Comparison of ENCODE assay signal across 9 mouse cellular contexts in genomic region chr9:120202683-120203082, GRCm38 (mm10). TPM values are rescaled to one million over a fixed set of nuclear protein-coding genes. Genes with fewer than 3 reads are reported as not detected.
A peak's percentile ranks its signal among the peaks of the same experiment; 100 is the strongest.
DNase-seq lines count a peak whose midpoint lies in the region; ATAC-seq lines count a peak whose summit lies in the region.
"Had no signal": no experiment of that assay in that cellular context is flagged by ENCODE, and none has a peak within 500 bp of the region (broad histone marks: within the 10 kb centered on the region; RNA-seq: fewer than 3 reads in every experiment).

No protein-coding gene starts in this region.

- H3K4me2 ChIP-seq in embryonic facial prominence, embryonic 11.5 days (ENCODE audit: low read depth, low read length), result no peak overlapping the region
- H3K4me2 ChIP-seq: neural tube, embryonic 12.5 days had no signal

- no peaks in the 10 kb centered on the region for H3K4me1 ChIP-seq in embryonic facial prominence, embryonic 11.5 days (ENCODE audit: control insufficient read depth, insufficient read depth, low read length)
- H3K4me1 ChIP-seq: neural tube, embryonic 12.5 days had no signal

- intact Hi-C loops in heart, postnatal 10 days (cut with DNase I), result no loop called here

- DNase-seq in CD4-positive, CD25-positive, alpha-beta regulatory T cell, adult 2 months (ENCODE audit: low read depth, low spot score), result peak; percentile 13
- DNase-seq in layer of hippocampus, adult 11-12 months (ENCODE audit: low spot score), result peak; percentile 50
- no peak for DNase-seq in layer of hippocampus, adult 8-10 months (ENCODE audit: low spot score in 2 of 2)
- DNase-seq in ES-CJ7 (ENCODE audit: low read depth, low spot score), result peak; percentile 30
- peak; percentile 9 for DNase-seq in embryonic facial prominence, embryonic 11.5 days (ENCODE audit: low spot score)
- DNase-seq in heart, postnatal 10 days, result no peak

- no peak overlapping the region for H3K27ac ChIP-seq in embryonic facial prominence, embryonic 11.5 days (replicated peaks; ENCODE audit: low read depth, low read length)
- H3K27ac ChIP-seq: neural tube, embryonic 12.5 days had no signal

- H3K36me3 ChIP-seq in embryonic facial prominence, embryonic 11.5 days (replicated peaks; ENCODE audit: control insufficient read depth, insufficient read depth, low read depth, low read length), result no peaks in the 10 kb centered on the region
- H3K36me3 ChIP-seq: neural tube, embryonic 12.5 days had no signal

- ATAC-seq in CD4-positive, CD25-positive, alpha-beta regulatory T cell, adult 4 months, result no peak
- no peak for ATAC-seq in embryonic facial prominence, embryonic 11.5 days (replicated peaks; ENCODE audit: insufficient number of reproducible peaks, low FRiP score, low TSS enrichment, low read depth)
- no peak for ATAC-seq in granulocyte monocyte progenitor cell, adult 5-6 weeks (replicated peaks; ENCODE audit: poor library complexity, severe bottlenecking)

- 31% methylated on average over 12 of the region's 12 CpGs for WGBS in embryonic facial prominence, embryonic 11.5 days

- H3K9me3 ChIP-seq in embryonic facial prominence, embryonic 11.5 days (replicated peaks; ENCODE audit: control insufficient read depth, low read length), result no peaks in the 10 kb centered on the region
- H3K9me3 ChIP-seq: neural tube, embryonic 12.5 days had no signal

- no peaks in the 10 kb centered on the region; the same call in 1 of the 2 replicates for H3K27me3 ChIP-seq in embryonic facial prominence, embryonic 11.5 days (ENCODE audit: control insufficient read depth, insufficient read depth, low read length)
- H3K27me3 ChIP-seq: neural tube, embryonic 12.5 days had no signal

- no peak overlapping the region for H3K4me3 ChIP-seq in embryonic facial prominence, embryonic 11.5 days (ENCODE audit: low read depth, low read length)
- H3K4me3 ChIP-seq: neural tube, embryonic 12.5 days had no signal

- H3K9ac ChIP-seq in embryonic facial prominence, embryonic 11.5 days (replicated peaks; ENCODE audit: low read length), result no peak overlapping the region
- H3K9ac ChIP-seq: neural tube, embryonic 12.5 days had no signal

RNA-seq across cellular contexts. Expression of gene Mobp, which starts 53.2 kb away (rescaled TPM):
- polyA plus RNA-seq in CD4-positive, CD25-positive, alpha-beta regulatory T cell, adult 4 months (2017; shearing (Covaris generic)), result under 1 TPM in 1 of 2 experiments, not detected in 1; 0.12 TPM
- total RNA-seq in layer of hippocampus, adult 8-10 months (2022), result 100 to 1,000 TPM; 395 to 477 (median 422) TPM
- polyA plus RNA-seq in embryonic facial prominence, embryonic 11.5 days (2014; fragmentation: Nextera tagmentation; extraction: Ambion mirVana), result 0.60 and 1.1 TPM in 2 replicates
- not detected for total RNA-seq in heart, postnatal 10 days (2021)
- not detected in 2 replicates for total RNA-seq in granulocyte monocyte progenitor cell, adult 5-6 weeks (2014; fragmentation: Nextera tagmentation)
- not detected in 2 replicates for total RNA-seq in granulocyte monocyte progenitor cell, adult 5-6 weeks (2017)

Comparison
In these comparisons a context has a peak if more than half of its experiments do, and no peak if none do; other contexts are left out.
1. DNase-seq: peak in CD4-positive, CD25-positive, alpha-beta regulatory T cell, adult 2 months (single experiment), layer of hippocampus, adult 11-12 months (single experiment), ES-CJ7 (single experiment) and embryonic facial prominence, embryonic 11.5 days (single experiment); none in layer of hippocampus, adult 8-10 months (0 of 2) and heart, postnatal 10 days (0 of 2).
2. RNA of gene Mobp, which starts 53.2 kb away (total RNA-seq): 395 to 477 TPM in layer of hippocampus, adult 8-10 months; not detected in heart, postnatal 10 days and not detected in granulocyte monocyte progenitor cell, adult 5-6 weeks; every median in the first group is over 100 times any median in the second.